Mouse (Mus musculus) heart, embryonic 10.5 days (tissue): ENCODE results near the gene Fam189a2. TPM values are rescaled to one million over a fixed set of nuclear protein-coding genes. Genes with fewer than 3 reads are reported as not detected.
A peak's percentile ranks its signal among the peaks of the same experiment; 100 is the strongest.

Source experiments
- DNase-seq: peaks from one replicate; pipeline ENCODE4 v3.0.0-alpha.2; 2017; ENCODE audit warnings: low spot score
- H3K27ac ChIP-seq: fragments of 300-500 bp; sonication (generic); 2 replicates; pipeline ENCODE4 v1.5.1; 2016; ENCODE audit warnings: mild to moderate bottlenecking
- H3K27me3 ChIP-seq: fragments of 300-500 bp; sonication (generic); 2 replicates; pipeline ENCODE4 v1.6.1; 2016; ENCODE audit warnings: mild to moderate bottlenecking; ENCODE audit not compliant: poor library complexity, insufficient read depth, severe bottlenecking
- H3K36me3 ChIP-seq: fragments of 300-500 bp; sonication (generic); 2 replicates; pipeline ENCODE4 v1.6.1; 2016; ENCODE audit warnings: mild to moderate bottlenecking, moderate library complexity
- H3K4me1 ChIP-seq: fragments of 300-500 bp; sonication (generic); 2 replicates; pipeline ENCODE4 v1.6.1; 2016; ENCODE audit warnings: mild to moderate bottlenecking
- H3K4me3 ChIP-seq: fragments of 300-500 bp; sonication (generic); 2 replicates; pipeline ENCODE4 v1.5.1; 2016; ENCODE audit warnings: mild to moderate bottlenecking, moderate library complexity
- H3K9me3 ChIP-seq: fragments of 300-500 bp; sonication (generic); 2 replicates; pipeline ENCODE4 v1.6.1; 2016; ENCODE audit warnings: mild to moderate bottlenecking, moderate library complexity
- WGBS: fragments of 180-500 bp; shearing (Covaris S2); methylation state at CpG from one replicate; pipeline ENCODE4 v1.1.7; 2016; 5-methylcytosine and 5-hydroxymethylcytosine counted together
- polyA plus RNA-seq: library from polyadenylated mRNA; unstranded; fragments of >200 nt; fragmentation: Nextera tagmentation; extraction: Ambion mirVana; gene quantifications from 2 replicates; pipeline ENCODE4 v1.2.1, GENCODE M21; 2016

Fam189a2 gene
- polyA plus RNA-seq, 1 experiment from 2014 or later = 3.3 TPM

- Histone ChIP-seq H3K27ac (no peak overlapping the region), H3K4me3 (no peak overlapping the region), H3K27me3 (no peaks in the 10 kb centered on the region), H3K4me1 (peaks cover 31% of the 10 kb centered on the region), H3K36me3 (0 out of 2 replicates have a peak, but pooled peaks cover 2% of the 10 kb centered on the region), H3K9me3 (no peaks in the 10 kb centered on the region)
- no peak for DNase-seq
- WGBS = 90% methylated on average over 9 of the region's 9 CpGs
These were observed 64.4 kb downstream of the Fam189a2 start for GRCm38 (mm10) chr19:23966376-23966775.

- WGBS = 54% methylated on average over 10 of the region's 10 CpGs
- Histone ChIP-seq H3K27ac (peak overlapping the region; percentile 53; the same call in 1 of the 2 replicates), H3K36me3 (0 out of 2 replicates have a peak, but pooled peaks cover 2% of the 10 kb centered on the region), H3K4me1 (peaks cover 43% of the 10 kb centered on the region), H3K4me3 (no peak overlapping the region), H3K9me3 (no peaks in the 10 kb centered on the region), H3K27me3 (0 out of 2 replicates have a peak, but pooled peaks cover 7% of the 10 kb centered on the region)
- no peak for DNase-seq
These were observed 66.4 kb downstream of the Fam189a2 start for GRCm38 (mm10) chr19:23964401-23964910.

GRCm38 (mm10) chr19:23961516-23961915 lies 69.3 kb downstream of the Fam189a2 start:
- Histone ChIP-seq H3K27me3 (0 out of 2 replicates have a peak, but pooled peaks cover 7% of the 10 kb centered on the region), H3K36me3 (no peaks in the 10 kb centered on the region), H3K4me3 (no peak overlapping the region), H3K4me1 (peaks cover 40% of the 10 kb centered on the region), H3K27ac (no peak overlapping the region), H3K9me3 (no peaks in the 10 kb centered on the region)
- DNase-seq = no peak
- 2% methylated on average over 8 of the region's 8 CpGs for WGBS

GRCm38 (mm10) chr19:23960831-23961447 lies 69.9 kb downstream of the Fam189a2 start:
- no peaks in the 10 kb centered on the region for H3K36me3 ChIP-seq
- DNase-seq = no peak
- 81% methylated on average over 6 of the region's 6 CpGs for WGBS
- no peak overlapping the region for H3K4me3 ChIP-seq
- 0 out of 2 replicates have a peak, but pooled peaks cover 7% of the 10 kb centered on the region for H3K27me3 ChIP-seq
- no peak overlapping the region for H3K27ac ChIP-seq
- H3K9me3 ChIP-seq = no peaks in the 10 kb centered on the region
- H3K4me1 ChIP-seq = peaks cover 46% of the 10 kb centered on the region

- Histone ChIP-seq H3K27me3 (0 out of 2 replicates have a peak, but pooled peaks cover 7% of the 10 kb centered on the region), H3K36me3 (no peaks in the 10 kb centered on the region), H3K4me3 (no peak overlapping the region), H3K27ac (peak overlapping the region; percentile 24; the same call in 1 of the 2 replicates), H3K4me1 (peaks cover 51% of the 10 kb centered on the region), H3K9me3 (no peaks in the 10 kb centered on the region)
- no peak for DNase-seq
- WGBS = 51% methylated on average over 3 of the region's 3 CpGs
These were observed 70.5 kb downstream of the Fam189a2 start for GRCm38 (mm10) chr19:23960275-23960674.

- Histone ChIP-seq H3K27me3 (0 out of 2 replicates have a peak, but pooled peaks cover 7% of the 10 kb centered on the region), H3K4me1 (peaks cover 50% of the 10 kb centered on the region), H3K9me3 (no peaks in the 10 kb centered on the region), H3K4me3 (no peak overlapping the region), H3K27ac (peak overlapping the region; percentile 24; the same call in 1 of the 2 replicates), H3K36me3 (no peaks in the 10 kb centered on the region)
- no peak for DNase-seq
- 64% methylated on average over 7 of the region's 7 CpGs for WGBS
These were observed 70.9 kb downstream of the Fam189a2 start for GRCm38 (mm10) chr19:23959870-23960269.

GRCm38 (mm10) chr19:23958925-23959324 lies 71.9 kb downstream of the Fam189a2 start:
- DNase-seq = no peak
- Histone ChIP-seq H3K4me1 (peaks cover 41% of the 10 kb centered on the region), H3K9me3 (no peaks in the 10 kb centered on the region), H3K36me3 (no peaks in the 10 kb centered on the region), H3K4me3 (no peak overlapping the region), H3K27ac (no peak overlapping the region; the same call in 1 of the 2 replicates), H3K27me3 (0 out of 2 replicates have a peak, but pooled peaks cover 7% of the 10 kb centered on the region)
- 44% methylated on average over 6 of the region's 6 CpGs for WGBS

- Histone ChIP-seq H3K4me3 (no peak overlapping the region), H3K27ac (peak overlapping the region; percentile 38; the same call in 1 of the 2 replicates), H3K4me1 (peaks cover 40% of the 10 kb centered on the region), H3K9me3 (no peaks in the 10 kb centered on the region), H3K36me3 (no peaks in the 10 kb centered on the region), H3K27me3 (0 out of 2 replicates have a peak, but pooled peaks cover 7% of the 10 kb centered on the region)
- DNase-seq = no peak
- 56% methylated on average over 7 of the region's 7 CpGs for WGBS
These were observed 73.3 kb downstream of the Fam189a2 start for GRCm38 (mm10) chr19:23957563-23957962.

GRCm38 (mm10) chr19:23956299-23956975 lies 74.4 kb downstream of the Fam189a2 start:
- H3K27me3 ChIP-seq = 0 out of 2 replicates have a peak, but pooled peaks cover 7% of the 10 kb centered on the region
- no peaks in the 10 kb centered on the region for H3K9me3 ChIP-seq
- no peaks in the 10 kb centered on the region for H3K36me3 ChIP-seq
- H3K4me1 ChIP-seq = peaks cover 37% of the 10 kb centered on the region
- peak overlapping the region; percentile 10; the same call in 1 of the 2 replicates for H3K4me3 ChIP-seq
- peak overlapping the region; percentile 65 for H3K27ac ChIP-seq
- DNase-seq = no peak
- 36% methylated on average over 17 of the region's 17 CpGs for WGBS

GRCm38 (mm10) chr19:23955461-23955860 lies 75.4 kb downstream of the Fam189a2 start:
- 73% methylated on average over 8 of the region's 8 CpGs for WGBS
- Histone ChIP-seq H3K27me3 (0 out of 2 replicates have a peak, but pooled peaks cover 7% of the 10 kb centered on the region), H3K4me3 (no peak overlapping the region), H3K27ac (peak overlapping the region; percentile 65), H3K36me3 (no peaks in the 10 kb centered on the region), H3K4me1 (peaks cover 34% of the 10 kb centered on the region), H3K9me3 (no peaks in the 10 kb centered on the region)
- no peak for DNase-seq

- H3K27me3 ChIP-seq = peaks cover 12% of the 10 kb centered on the region
- H3K4me1 ChIP-seq = peaks cover 12% of the 10 kb centered on the region
- no peak overlapping the region for H3K27ac ChIP-seq
- H3K4me3 ChIP-seq = no peak overlapping the region
- peak; percentile 30 for DNase-seq
- no peaks in the 10 kb centered on the region for H3K9me3 ChIP-seq
- WGBS = 49% methylated on average over 12 of the region's 12 CpGs
- H3K36me3 ChIP-seq = no peaks in the 10 kb centered on the region
These were observed 82.4 kb downstream of the Fam189a2 start for GRCm38 (mm10) chr19:23948301-23949000.

- H3K9me3 ChIP-seq = no peaks in the 10 kb centered on the region
- WGBS = 49% methylated on average over 4 of the region's 4 CpGs
- peak; percentile 67 for DNase-seq
- H3K27ac ChIP-seq = no peak overlapping the region
- H3K36me3 ChIP-seq = no peaks in the 10 kb centered on the region
- peaks cover 13% of the 10 kb centered on the region for H3K4me1 ChIP-seq
- peaks cover 12% of the 10 kb centered on the region for H3K27me3 ChIP-seq
- H3K4me3 ChIP-seq = no peak overlapping the region
These were observed 82.9 kb downstream of the Fam189a2 start for GRCm38 (mm10) chr19:23947871-23948270.
